Mouse (Mus musculus) hindbrain, embryonic 13.5 days (tissue): ENCODE measurements around the gene Drc3. TPM values are rescaled to one million over a fixed set of nuclear protein-coding genes. Genes with fewer than 3 reads are reported as not detected.
"Not testable (repeated sequence)": the region's sequence is repeated elsewhere in the genome, so short reads cannot be mapped to it uniquely, and the experiment has no call there.

ENCODE experiments used
- ATAC-seq: fragments of 200-750 bp; cut with Nextera tagmentation; 2 replicates; pipeline ENCODE4 v1.8.0; 2017; ENCODE audit warnings: moderate TSS enrichment; ENCODE audit not compliant: low FRiP score
- H3K27ac ChIP-seq: fragments of 300-500 bp; sonication (generic); 2 replicates; pipeline ENCODE4 v1.5.1; 2015; ENCODE audit warnings: inconsistent platforms, mild to moderate bottlenecking, moderate library complexity
- H3K27me3 ChIP-seq: fragments of 300-500 bp; sonication (generic); 2 replicates; pipeline ENCODE4 v1.6.1; 2015; ENCODE audit warnings: mild to moderate bottlenecking, inconsistent platforms
- H3K36me3 ChIP-seq: fragments of 300-500 bp; sonication (generic); 2 replicates; pipeline ENCODE4 v1.6.1; 2015; ENCODE audit warnings: mild to moderate bottlenecking, inconsistent platforms
- H3K4me1 ChIP-seq: fragments of 300-500 bp; sonication (generic); replicated peaks from 2 replicates; pipeline ENCODE4 v1.6.1; 2015; ENCODE audit warnings: inconsistent platforms
- H3K4me2 ChIP-seq: fragments of 300-500 bp; sonication (generic); 2 replicates; pipeline ENCODE4 v1.6.1; 2015; ENCODE audit warnings: inconsistent platforms, mild to moderate bottlenecking, moderate library complexity
- H3K4me3 ChIP-seq: fragments of 300-500 bp; sonication (generic); 2 replicates; pipeline ENCODE4 v1.5.1; 2015; ENCODE audit warnings: mild to moderate bottlenecking, inconsistent platforms
- H3K9ac ChIP-seq: fragments of 300-500 bp; sonication (generic); 2 replicates; pipeline ENCODE4 v1.6.1; 2015; ENCODE audit warnings: mild to moderate bottlenecking, inconsistent platforms
- H3K9me3 ChIP-seq: fragments of 300-500 bp; sonication (generic); 2 replicates; pipeline ENCODE4 v1.6.1; 2016; ENCODE audit warnings: inconsistent platforms
- WGBS: fragments of 180-500 bp; shearing (Covaris S2); methylation state at CpG from one replicate; pipeline ENCODE4 v1.1.7; 2015; 5-methylcytosine and 5-hydroxymethylcytosine counted together
- polyA plus RNA-seq: library from polyadenylated mRNA; unstranded; fragments of >200 nt; fragmentation: Nextera tagmentation; extraction: Ambion mirVana; gene quantifications from 2 replicates; pipeline ENCODE4 v1.2.1, GENCODE M21; 2015

Drc3 gene
- polyA plus RNA-seq, 1 experiment from 2014 or later = 7.9 TPM

DNA sequence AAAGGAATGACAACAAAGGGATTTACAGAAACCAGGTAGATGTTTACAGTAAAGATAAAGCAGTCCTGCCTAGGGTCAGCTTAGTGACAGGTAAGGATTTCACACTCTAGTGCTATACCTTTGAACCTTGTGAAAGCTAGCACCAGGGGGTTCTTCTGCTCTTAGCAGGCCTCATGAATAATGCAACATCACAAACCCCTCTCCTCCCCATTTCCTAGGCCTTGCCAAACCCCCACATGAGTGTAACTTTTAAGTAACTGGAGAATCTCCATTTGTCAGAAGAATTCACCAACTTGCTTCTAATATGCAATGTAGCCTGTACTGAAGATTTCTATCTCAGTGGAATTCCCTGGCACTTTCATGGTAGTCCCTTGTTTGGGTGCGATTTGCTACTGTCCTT, 86.5 kb downstream of the Drc3 start:
- 22% methylated on average over 1 of the region's 1 CpGs for whole genome bisulfite sequencing
- H3K27ac ChIP-seq, H3K4me3 ChIP-seq, ATAC-seq, H3K4me1 ChIP-seq, H3K27me3 ChIP-seq, H3K9me3 ChIP-seq, H3K4me2 ChIP-seq, H3K9ac ChIP-seq: not testable (repeated sequence)
- peaks cover 79% of the 10 kb centered on the region for H3K36me3 ChIP-seq

DNA sequence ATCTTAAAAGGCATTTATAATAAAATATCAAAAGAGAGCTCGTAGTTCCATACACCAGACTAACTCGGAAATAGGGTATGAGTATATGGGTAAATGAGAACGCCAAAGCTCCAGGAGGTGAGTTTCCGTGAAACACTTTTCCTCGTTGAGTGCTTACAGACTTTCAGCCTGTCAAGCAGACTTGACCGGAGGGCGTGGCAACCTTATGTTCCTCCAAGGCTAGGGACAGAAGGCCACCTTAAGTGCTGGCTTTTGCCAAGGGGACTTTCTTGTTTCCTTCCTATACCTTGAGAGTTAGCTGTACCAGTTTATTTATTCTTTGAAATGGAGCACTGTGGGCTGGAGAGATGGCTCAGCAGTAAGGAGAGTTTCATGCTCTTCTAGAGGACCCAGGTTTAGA, 87.0 kb downstream of the Drc3 start:
- no peak overlapping the region for H3K4me2 ChIP-seq
- H3K36me3 ChIP-seq = peaks cover 74% of the 10 kb centered on the region
- no peak overlapping the region for H3K27ac ChIP-seq
- no peaks in the 10 kb centered on the region for H3K27me3 ChIP-seq
- no peak overlapping the region for H3K4me3 ChIP-seq
- ATAC-seq = no peak
- WGBS = 43% methylated on average over 7 of the region's 7 CpGs
- H3K9ac ChIP-seq = no peak overlapping the region
- H3K9me3 ChIP-seq = no peaks in the 10 kb centered on the region
- no peaks in the 10 kb centered on the region for H3K4me1 ChIP-seq

DNA sequence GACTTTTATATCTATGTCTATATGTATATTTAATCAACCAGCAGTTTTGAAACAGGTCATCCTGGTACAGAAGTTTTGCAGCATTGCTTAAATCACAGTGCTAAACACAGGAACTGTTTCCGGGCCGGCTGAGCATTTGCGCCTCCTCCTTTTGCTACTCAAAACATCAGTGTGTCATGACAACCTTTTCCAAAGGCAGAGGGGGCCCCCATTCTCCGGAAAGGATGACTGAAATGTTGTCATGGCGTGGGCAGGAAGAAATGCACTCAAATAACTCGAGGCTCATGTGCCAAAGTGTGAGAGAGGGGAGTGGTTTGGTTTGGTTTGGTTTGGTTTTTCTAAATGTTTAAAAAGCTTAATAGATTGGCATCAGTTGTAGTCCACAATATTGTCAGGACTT, 89.8 kb downstream of the Drc3 start:
- H3K9ac ChIP-seq = no peak overlapping the region
- ATAC-seq = no peak
- 90% methylated on average over 6 of the region's 6 CpGs for WGBS
- no peaks in the 10 kb centered on the region for H3K9me3 ChIP-seq
- no peaks in the 10 kb centered on the region for H3K27me3 ChIP-seq
- H3K4me3 ChIP-seq = no peak overlapping the region
- peaks cover 54% of the 10 kb centered on the region for H3K36me3 ChIP-seq
- no peak overlapping the region for H3K27ac ChIP-seq
- no peak overlapping the region for H3K4me2 ChIP-seq
- H3K4me1 ChIP-seq = no peaks in the 10 kb centered on the region

Other genes starting within 250 kb of the Drc3 start
- 32.6 and 32.7 TPM in 2 replicates for gene Rai1, start 248.3 kb upstream of the Drc3 start, polyA plus RNA-seq
- gene Srebf1, start 130.7 kb upstream of the Drc3 start, polyA plus RNA-seq = 38.2 and 43.9 TPM in 2 replicates
- gene Tom1l2, start 424 bp upstream of the Drc3 start, polyA plus RNA-seq = 54.5 and 59.2 TPM in 2 replicates
- gene Gid4, start 63.8 kb downstream of the Drc3 start, polyA plus RNA-seq = 20.7 and 21.7 TPM in 2 replicates
- gene Atpaf2, start 65.1 kb downstream of the Drc3 start, polyA plus RNA-seq = 39.6 and 46.6 TPM in 2 replicates
- 86.5 and 92.2 TPM in 2 replicates for gene Drg2, start 101.3 kb downstream of the Drc3 start, polyA plus RNA-seq
- gene Myo15, start 116.0 kb downstream of the Drc3 start, polyA plus RNA-seq = 0.14 TPM in 2 replicates
- gene Alkbh5, start 183.1 kb downstream of the Drc3 start, polyA plus RNA-seq = 23.5 and 24.9 TPM in 2 replicates